Comparison of ENCODE assay signal across 13 mouse cellular contexts in the genomic region with DNA sequence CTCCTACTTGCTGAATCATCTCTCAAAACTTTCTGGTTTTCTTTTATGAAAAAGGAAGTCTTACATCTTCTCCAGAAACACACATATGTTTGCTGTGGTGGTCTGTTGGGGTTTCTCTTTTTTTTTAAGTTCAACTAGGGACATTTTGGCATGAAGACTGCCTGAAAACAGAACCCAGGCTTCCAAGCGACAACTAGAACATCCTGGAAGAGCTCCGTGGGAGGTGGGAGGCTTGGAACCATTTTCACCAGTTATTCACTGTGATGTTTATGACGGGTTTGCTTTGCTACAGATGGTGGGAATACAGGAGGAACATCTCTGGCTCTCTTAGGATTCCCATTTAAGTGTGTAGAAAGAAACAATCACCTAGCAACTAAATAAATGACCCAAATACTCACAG.
A peak's percentile ranks its signal among the peaks of the same experiment; 100 is the strongest.
DNase-seq lines count a peak whose midpoint lies in the region.
"Had no signal": no experiment of that assay in that cellular context is flagged by ENCODE, and none has a peak within 500 bp of the region (broad histone marks: within the 10 kb centered on the region; RNA-seq: fewer than 3 reads in every experiment).

No protein-coding gene starts in this region.

- peak; percentile 79 for DNase-seq in right cerebral cortex, adult 18-20 months
- no peak for DNase-seq in right cerebral cortex, postnatal 4 days
- peak; percentile 58 to 85 for DNase-seq in frontal cortex, postnatal 36 days (ENCODE audit: low spot score in 2 of 2)
- peak; percentile 42 to 76 for DNase-seq in left cerebral cortex, adult 9 months (ENCODE audit: low spot score in 2 of 2)
- DNase-seq in telencephalon, adult 2 months (ENCODE audit: low read depth, low spot score), result peak; percentile 91
- DNase-seq in thymus, postnatal 25 days, result no peak
- no peak for DNase-seq in spleen, adult 12 weeks (ENCODE audit: low spot score)
- DNase-seq: cerebellum, adult 9-10 months; heart, postnatal 14 days; kidney, adult 9 months; kidney, postnatal 36 days; lung, adult 2 months; lung, postnatal 36 days had no signal

Comparison
In these comparisons a context has a peak if more than half of its experiments do, and no peak if none do; other contexts are left out.
1. DNase-seq: peak in right cerebral cortex, adult 18-20 months (single experiment), frontal cortex, postnatal 36 days (2 of 2), left cerebral cortex, adult 9 months (2 of 2) and telencephalon, adult 2 months (single experiment); none in right cerebral cortex, postnatal 4 days (single experiment), thymus, postnatal 25 days (single experiment) and spleen, adult 12 weeks (single experiment).